Mouse (Mus musculus) ES-Bruce4 (cell line): ENCODE results near the gene Cdc14a.

ENCODE experiments used
- CTCF ChIP-seq: IDR thresholded peaks from one replicate; pipeline ENCODE4 v1.8.1; 2011; ENCODE audit warnings: low read depth, low read length
- POLR2A ChIP-seq: IDR thresholded peaks from one replicate; pipeline ENCODE4 v1.8.1; 2011; ENCODE audit warnings: low read length; ENCODE audit not compliant: insufficient read depth

DNA sequence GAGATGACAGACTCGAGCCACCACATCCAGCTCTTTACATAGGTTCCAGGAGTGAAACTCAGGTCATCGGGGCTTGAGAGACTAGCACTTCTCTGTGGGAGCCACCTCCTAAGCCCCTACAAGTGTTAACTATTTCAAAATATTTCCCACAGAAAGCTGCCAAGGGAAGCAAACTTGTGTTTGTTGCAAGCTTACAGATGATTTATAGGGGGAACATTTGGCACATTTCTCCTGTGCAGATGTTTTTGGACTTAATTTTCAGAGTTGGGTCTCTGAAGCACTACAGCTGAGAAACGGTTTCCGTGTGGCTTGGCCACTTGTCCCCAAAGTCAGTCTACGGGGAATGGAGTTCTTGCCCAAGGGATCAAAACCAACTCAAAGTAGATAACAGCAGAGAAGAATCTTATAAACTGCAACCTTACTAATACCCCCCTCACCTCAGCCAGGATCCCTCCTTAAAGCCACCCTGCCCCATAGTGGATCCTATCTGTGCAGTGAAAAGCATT lies 28.9 kb downstream of the Cdc14a start:
- TF ChIP-seq CTCF (no peak), POLR2A (no peak)
